Mouse (Mus musculus) midbrain, embryonic 10.5 days (tissue): ENCODE data around the gene Ecm1. TPM values are rescaled to one million over a fixed set of nuclear protein-coding genes. Genes with fewer than 3 reads are reported as not detected.
"Not testable (repeated sequence)": the region's sequence is repeated elsewhere in the genome, so short reads cannot be mapped to it uniquely, and the experiment has no call there.

Experiments
- DNase-seq: peaks from one replicate; pipeline ENCODE4 v3.0.0-alpha.2; 2017; ENCODE audit warnings: low spot score
- H3K27ac ChIP-seq: fragments of 300-500 bp; sonication (generic); replicated peaks from 2 replicates; pipeline ENCODE4 v1.5.1; 2016; ENCODE audit warnings: mild to moderate bottlenecking
- H3K27me3 ChIP-seq: fragments of 300-500 bp; sonication (generic); 2 replicates; pipeline ENCODE4 v1.6.1; 2016; ENCODE audit warnings: low read depth, mild to moderate bottlenecking; ENCODE audit not compliant: poor library complexity, severe bottlenecking
- H3K36me3 ChIP-seq: fragments of 300-500 bp; sonication (generic); 2 replicates; pipeline ENCODE4 v1.6.1; 2016; ENCODE audit warnings: mild to moderate bottlenecking, moderate library complexity
- H3K4me1 ChIP-seq: fragments of 300-500 bp; sonication (generic); 2 replicates; pipeline ENCODE4 v1.6.1; 2016
- H3K4me3 ChIP-seq: fragments of 300-500 bp; sonication (generic); 2 replicates; pipeline ENCODE4 v1.5.1; 2016; ENCODE audit warnings: mild to moderate bottlenecking, moderate library complexity
- H3K9me3 ChIP-seq: fragments of 300-500 bp; sonication (generic); replicated peaks from 2 replicates; pipeline ENCODE4 v1.6.1; 2016; ENCODE audit warnings: mild to moderate bottlenecking
- WGBS: fragments of 180-500 bp; shearing (Covaris S2); methylation state at CpG from one replicate; pipeline ENCODE4 v1.1.7; 2016; 5-methylcytosine and 5-hydroxymethylcytosine counted together
- polyA plus RNA-seq: library from polyadenylated mRNA; unstranded; fragments of >200 nt; fragmentation: Nextera tagmentation; extraction: Ambion mirVana; gene quantifications from 2 replicates; pipeline ENCODE4 v1.2.1, GENCODE M21; 2016

Ecm1 gene
- polyA plus RNA-seq, 1 experiment from 2014 or later, result 18.1 TPM

DNA sequence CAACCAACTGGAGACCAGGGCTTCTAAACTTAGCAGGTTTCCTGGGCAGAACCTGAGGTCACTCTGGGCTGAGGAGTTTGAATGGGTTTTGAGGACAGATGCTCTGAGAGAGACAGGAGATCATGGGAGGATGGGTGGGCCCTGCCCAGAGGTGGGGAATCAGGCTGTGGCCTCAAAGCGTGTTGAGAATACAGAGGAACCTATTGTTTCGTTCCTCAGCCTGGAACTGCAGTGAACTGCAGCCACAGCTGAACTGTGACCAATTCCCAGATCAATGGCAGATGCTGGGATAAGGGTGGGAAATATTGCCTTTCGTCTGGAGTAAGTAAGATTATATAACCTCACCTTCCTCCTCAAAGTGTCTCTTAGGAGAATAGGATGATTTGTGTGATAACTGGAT, 43.6 kb downstream of the Ecm1 start:
- Histone ChIP-seq H3K27me3 (no peaks in the 10 kb centered on the region), H3K4me1 (peaks cover 43% of the 10 kb centered on the region), H3K4me3 (no peak overlapping the region), H3K9me3 (no peaks in the 10 kb centered on the region), H3K27ac (peak overlapping the region; percentile 40; the same call in 1 of the 2 replicates), H3K36me3 (0 out of 2 replicates have a peak, but pooled peaks cover 6% of the 10 kb centered on the region)
- WGBS, result 45% methylated on average over 3 of the region's 3 CpGs
- no peak for DNase-seq

DNA sequence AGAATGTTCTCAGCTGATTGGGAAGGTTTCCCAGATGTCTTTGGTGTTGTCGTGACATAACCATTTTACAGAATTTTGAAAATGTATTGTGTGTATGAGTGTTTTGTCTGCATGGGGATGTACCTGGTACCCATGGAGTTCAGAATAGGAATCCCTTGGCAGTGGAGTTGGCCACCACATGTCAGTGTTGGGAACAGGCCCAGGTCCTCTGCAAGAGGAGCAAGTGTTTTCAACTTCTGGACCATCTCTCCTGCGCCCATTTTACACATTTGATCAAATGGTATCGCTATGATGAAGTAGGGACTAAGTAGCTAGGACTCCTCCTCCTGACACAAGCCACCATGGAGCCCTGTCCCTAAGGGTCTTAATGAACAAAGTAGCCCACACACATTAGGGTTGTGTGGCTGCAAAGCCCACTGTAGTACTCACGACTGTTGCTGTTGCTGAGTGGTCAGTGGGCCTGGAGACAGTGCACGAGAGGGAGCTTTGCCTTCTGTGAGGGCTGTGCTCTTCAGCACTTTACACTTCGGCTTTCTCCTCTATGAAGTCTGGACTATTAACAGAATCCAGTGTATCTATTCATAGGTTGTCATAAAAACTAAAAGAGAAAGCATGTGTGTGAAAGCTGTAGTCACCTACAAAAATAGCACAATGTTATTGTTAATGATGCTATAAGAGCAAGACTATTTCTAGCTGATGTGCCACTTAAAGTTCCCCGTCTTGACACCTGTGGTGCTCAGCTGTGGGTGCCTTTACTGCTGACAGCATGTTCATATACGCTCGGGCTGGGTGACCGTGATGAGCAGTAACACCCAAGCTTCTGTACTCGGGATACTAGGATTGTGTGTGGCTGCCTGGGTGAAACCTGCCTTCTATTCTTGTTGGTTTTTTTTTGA, 44.3 kb downstream of the Ecm1 start:
- DNase-seq, result no peak
- Histone ChIP-seq H3K9me3 (no peaks in the 10 kb centered on the region), H3K36me3 (0 out of 2 replicates have a peak, but pooled peaks cover 6% of the 10 kb centered on the region), H3K4me3 (no peak overlapping the region), H3K27me3 (no peaks in the 10 kb centered on the region), H3K4me1 (peaks cover 40% of the 10 kb centered on the region), H3K27ac (peak overlapping the region; percentile 40; the same call in 1 of the 2 replicates)
- 88% methylated on average over 11 of the region's 11 CpGs for WGBS

DNA sequence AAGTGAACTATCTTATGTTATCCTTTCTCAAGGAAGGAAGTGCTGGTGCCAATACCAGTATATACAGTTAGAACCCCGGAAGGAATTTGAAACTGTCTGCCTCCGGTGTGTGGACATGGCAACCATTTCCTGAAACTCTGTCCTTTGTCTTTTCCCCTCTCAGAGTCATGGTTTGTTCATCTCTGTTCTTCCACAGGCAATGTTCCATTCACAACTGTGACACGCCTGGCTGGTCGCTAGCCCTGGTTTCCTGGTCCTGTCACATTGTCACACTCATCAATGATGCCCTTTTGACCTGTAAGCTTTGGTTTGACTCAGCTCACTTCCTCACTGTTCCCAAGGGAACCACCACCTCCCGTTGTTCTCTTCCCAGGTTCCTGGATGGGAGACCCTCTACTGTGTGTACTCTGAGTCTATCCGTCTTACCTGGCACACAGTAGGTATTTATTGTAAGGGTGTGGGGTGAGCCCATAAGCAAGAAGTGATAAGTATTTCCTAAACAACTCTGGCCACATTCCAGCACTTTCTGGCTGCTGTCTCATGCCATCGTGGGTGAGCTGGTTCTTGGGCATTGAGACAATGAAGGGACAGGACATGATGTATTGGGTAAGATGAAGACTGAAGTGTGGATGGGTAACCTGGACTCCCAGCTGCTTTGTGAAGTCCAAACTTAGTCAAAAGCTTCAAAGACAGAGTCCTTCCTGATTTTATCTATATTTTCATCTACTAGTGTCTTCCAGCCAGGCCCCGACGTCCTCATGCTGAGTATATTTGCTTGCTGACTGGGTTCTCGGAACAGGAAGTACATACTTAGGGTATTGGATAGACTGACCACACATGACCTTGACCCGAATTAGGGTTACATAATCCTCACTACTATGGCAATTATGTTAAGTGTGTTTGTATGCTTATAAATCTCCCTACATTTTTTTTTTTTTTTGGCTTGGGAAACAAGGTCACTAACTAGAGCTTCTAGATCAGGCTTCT, 45.3 kb downstream of the Ecm1 start:
- Histone ChIP-seq H3K27ac (no peak overlapping the region), H3K27me3 (peaks cover 1% of the 10 kb centered on the region; the same call in 1 of the 2 replicates), H3K9me3 (no peaks in the 10 kb centered on the region), H3K36me3 (0 out of 2 replicates have a peak, but pooled peaks cover 6% of the 10 kb centered on the region), H3K4me1 (peaks cover 46% of the 10 kb centered on the region), H3K4me3 (no peak overlapping the region)
- no peak for DNase-seq
- 67% methylated on average over 11 of the region's 11 CpGs for WGBS

DNA sequence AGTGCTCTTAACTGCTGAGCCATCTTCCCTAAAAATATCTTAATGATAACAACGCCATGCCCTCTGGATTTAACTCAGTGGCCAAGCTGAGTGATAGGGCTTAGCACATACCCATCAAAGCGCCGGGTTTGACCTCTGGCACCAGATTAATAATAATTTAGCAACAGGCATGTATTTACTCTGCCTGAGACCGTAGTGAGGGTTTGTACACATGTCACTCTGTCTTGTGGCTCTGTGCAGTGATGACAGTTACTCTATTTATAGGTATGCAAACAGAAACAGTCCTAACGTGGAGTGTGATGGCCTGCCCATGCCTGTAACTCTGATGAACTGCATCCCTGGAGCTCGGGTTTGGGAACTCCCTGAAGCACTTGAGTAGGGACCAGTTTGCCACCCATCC, 46.7 kb downstream of the Ecm1 start:
- no peak for DNase-seq
- 0 out of 2 replicates have a peak, but pooled peaks cover 6% of the 10 kb centered on the region for H3K36me3 ChIP-seq
- H3K27me3 ChIP-seq, result peaks cover 14% of the 10 kb centered on the region
- no peaks in the 10 kb centered on the region for H3K9me3 ChIP-seq
- peaks cover 54% of the 10 kb centered on the region for H3K4me1 ChIP-seq
- WGBS, result 82% methylated on average over 6 of the region's 6 CpGs
- H3K4me3 ChIP-seq, result no peak overlapping the region
- no peak overlapping the region for H3K27ac ChIP-seq

DNA sequence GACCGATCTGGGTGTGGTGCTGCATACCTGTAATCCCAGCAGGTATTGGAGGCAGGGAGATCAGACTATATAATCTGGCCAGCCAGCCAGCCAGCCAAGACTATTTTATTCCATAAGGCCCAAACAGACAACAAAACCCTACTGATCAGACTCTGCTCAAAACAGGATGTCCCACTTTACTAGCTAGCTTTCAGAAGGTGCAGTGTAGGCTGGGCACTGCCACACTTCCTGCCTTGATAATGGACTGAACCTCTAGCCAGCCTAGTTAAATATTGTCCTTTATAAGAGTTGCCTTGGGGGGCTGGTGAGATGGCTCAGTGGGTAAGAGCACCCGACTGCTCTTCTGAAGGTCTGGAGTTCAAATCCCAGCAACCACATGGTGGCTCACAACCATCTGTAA, 48.8 kb downstream of the Ecm1 start:
- not testable (repeated sequence) for DNase-seq, H3K27ac ChIP-seq, H3K4me3 ChIP-seq, H3K9me3 ChIP-seq, H3K36me3 ChIP-seq
- 90% methylated on average over 2 of the region's 2 CpGs for WGBS
- H3K4me1 ChIP-seq, result peaks cover 58% of the 10 kb centered on the region
- H3K27me3 ChIP-seq, result peaks cover 27% of the 10 kb centered on the region

DNA sequence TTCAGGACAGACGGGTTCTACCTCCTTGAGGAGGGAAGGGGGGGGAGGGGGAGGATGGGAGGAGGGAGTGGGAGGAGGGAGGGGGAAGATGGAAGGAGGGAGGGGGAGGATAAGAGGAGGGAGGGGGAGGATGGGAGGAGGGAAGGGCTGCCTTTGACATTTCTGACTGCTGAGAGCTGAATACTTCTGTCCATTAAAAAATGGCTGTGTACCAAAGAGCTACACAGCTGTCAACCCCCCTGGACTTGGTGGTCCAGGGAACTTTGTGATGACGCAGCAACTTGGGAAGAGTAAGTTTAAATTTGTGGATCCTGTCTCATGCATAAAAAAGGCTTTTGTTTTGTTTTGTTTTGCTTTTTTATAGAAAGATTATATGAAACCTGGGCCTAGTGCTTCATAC, 49.4 kb downstream of the Ecm1 start:
- WGBS, result 51% methylated on average over 2 of the region's 2 CpGs
- peaks cover 27% of the 10 kb centered on the region for H3K27me3 ChIP-seq
- DNase-seq, result no peak
- 0 out of 2 replicates have a peak overlapping the region, but pooled peaks have one; percentile 13 for H3K27ac ChIP-seq
- no peaks in the 10 kb centered on the region for H3K9me3 ChIP-seq
- H3K36me3 ChIP-seq, result 0 out of 2 replicates have a peak, but pooled peaks cover 6% of the 10 kb centered on the region
- no peak overlapping the region for H3K4me3 ChIP-seq
- H3K4me1 ChIP-seq, result peaks cover 56% of the 10 kb centered on the region

DNA sequence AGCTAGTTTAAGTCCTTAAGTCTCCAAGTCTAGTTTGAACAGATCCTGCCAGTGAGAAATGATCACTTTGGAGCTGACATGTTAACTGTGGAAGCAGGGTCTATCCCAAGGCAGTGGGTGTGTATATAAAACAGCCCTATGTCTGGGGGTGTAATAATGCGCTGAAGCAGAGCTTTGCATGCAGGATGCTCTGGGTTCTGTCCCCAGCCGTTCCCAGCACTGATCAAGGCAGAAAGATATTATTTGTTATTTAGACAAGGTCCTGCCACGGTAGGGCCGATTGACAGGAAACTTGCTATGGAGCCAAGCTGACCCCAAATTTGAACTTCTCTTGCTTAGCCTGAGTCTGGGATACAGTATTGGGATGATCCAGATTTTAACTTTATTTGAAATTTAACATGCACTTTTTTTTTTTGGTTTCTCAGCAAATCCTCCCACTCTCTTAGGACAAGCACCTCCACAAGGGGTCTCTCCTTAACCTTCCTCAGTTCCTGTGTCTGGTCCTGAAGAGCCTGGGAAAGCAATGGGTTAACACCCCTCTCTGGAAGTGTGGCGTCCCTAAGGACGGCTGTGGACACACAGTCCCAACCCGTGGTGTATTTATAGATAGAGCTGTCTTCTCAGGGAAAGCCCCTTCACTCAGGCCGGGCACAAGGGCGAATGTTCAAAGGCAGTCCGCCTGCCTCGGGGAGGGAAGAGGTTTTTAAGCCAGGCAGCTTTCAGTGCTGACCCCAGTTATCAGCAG, 50.0 kb downstream of the Ecm1 start:
- H3K4me1 ChIP-seq, result peaks cover 59% of the 10 kb centered on the region
- no peak overlapping the region for H3K4me3 ChIP-seq

DNA sequence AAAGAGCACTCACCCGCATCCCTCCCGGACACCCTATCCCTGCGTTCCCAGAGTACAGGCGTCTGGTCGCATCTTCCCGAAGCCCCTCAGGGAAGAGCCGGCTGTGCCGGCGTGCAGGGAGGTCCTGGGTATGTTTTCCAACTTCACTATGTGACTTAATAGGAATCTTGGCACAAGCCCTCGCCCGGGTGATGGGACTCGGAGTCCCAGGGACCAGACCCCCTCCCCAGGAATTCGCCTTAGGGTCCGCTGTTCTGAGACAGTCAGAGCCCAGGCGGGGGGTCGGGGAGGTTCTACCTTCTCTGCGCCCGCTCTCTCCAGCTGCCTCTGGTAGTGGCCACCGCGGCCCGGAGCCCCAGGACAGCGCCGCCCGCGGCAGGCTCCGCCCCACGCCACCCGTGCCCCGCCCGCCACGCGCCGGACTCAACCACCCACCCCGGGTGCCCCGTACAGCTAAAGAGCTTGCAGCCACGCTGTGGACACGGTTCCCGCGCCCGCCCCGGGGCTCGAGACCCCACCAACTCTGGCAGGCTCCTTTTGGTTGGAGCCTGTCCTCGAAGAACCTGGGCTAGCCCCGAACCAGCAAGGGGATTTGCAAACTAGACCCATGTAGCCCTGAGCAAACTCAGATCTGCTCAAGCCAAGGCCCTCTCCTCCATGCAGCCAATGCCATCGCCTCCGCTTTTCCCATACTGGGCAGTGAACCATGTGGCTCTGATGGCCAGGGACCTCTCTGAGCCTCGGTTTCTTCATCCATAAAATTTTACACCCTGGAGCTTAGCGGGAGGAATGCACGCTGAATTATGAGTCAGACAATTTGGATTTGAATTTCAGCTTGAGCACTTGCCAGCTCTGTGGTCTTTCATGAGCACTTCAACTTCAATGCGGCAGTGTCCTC, 51.6 kb downstream of the Ecm1 start, which contains the start of gene Adamtsl4:
Adamtsl4 (minus strand) TSS at position 394 of the 898 bp plus-strand sequence.
- Histone ChIP-seq H3K4me1 (peaks cover 50% of the 10 kb centered on the region), H3K36me3 (0 out of 2 replicates have a peak, but pooled peaks cover 6% of the 10 kb centered on the region), H3K9me3 (no peaks in the 10 kb centered on the region), H3K27ac (peak within 1 kb of the TSS; percentile 74), H3K27me3 (peaks cover 27% of the 10 kb centered on the region), H3K4me3 (peak within 1 kb of the TSS; percentile 62)
- DNase-seq, result peak; percentile 64
- WGBS, result 8% methylated on average over 48 of the region's 50 CpGs

More for the DNA sequence above, 50.0 kb downstream of the Ecm1 start:
- no peaks in the 10 kb centered on the region for H3K9me3 ChIP-seq
- 0 out of 2 replicates have a peak, but pooled peaks cover 6% of the 10 kb centered on the region for H3K36me3 ChIP-seq
- H3K27me3 ChIP-seq, result peaks cover 27% of the 10 kb centered on the region
- 0 out of 2 replicates have a peak overlapping the region, but pooled peaks have one; percentile 13 for H3K27ac ChIP-seq
- DNase-seq, result no peak
- 36% methylated on average over 11 of the region's 11 CpGs for WGBS

DNA sequence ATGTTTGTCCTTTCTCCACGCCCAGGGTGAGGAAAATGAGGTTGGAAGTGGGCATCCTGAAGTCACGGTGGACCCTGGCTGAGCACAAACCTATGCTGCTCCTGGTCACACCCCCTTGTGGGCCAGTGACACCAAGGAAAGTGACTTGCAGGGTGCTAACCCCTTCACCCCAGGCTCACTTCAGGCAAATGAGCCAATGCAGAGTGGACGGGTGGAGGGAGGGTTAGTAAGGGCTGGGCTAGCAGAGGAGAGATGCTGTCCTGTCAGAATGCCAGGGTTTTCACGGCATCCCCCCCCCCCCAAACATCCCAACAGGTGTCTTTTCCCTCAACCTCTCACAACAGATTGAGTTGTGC, 52.2 kb downstream of the Ecm1 start:
- no peak for DNase-seq
- Histone ChIP-seq H3K27ac (peak overlapping the region; percentile 74), H3K36me3 (0 out of 2 replicates have a peak, but pooled peaks cover 6% of the 10 kb centered on the region), H3K27me3 (peaks cover 27% of the 10 kb centered on the region), H3K4me3 (peak overlapping the region; percentile 62), H3K9me3 (no peaks in the 10 kb centered on the region), H3K4me1 (peaks cover 50% of the 10 kb centered on the region)
- WGBS, result 12% methylated on average over 4 of the region's 4 CpGs

DNA sequence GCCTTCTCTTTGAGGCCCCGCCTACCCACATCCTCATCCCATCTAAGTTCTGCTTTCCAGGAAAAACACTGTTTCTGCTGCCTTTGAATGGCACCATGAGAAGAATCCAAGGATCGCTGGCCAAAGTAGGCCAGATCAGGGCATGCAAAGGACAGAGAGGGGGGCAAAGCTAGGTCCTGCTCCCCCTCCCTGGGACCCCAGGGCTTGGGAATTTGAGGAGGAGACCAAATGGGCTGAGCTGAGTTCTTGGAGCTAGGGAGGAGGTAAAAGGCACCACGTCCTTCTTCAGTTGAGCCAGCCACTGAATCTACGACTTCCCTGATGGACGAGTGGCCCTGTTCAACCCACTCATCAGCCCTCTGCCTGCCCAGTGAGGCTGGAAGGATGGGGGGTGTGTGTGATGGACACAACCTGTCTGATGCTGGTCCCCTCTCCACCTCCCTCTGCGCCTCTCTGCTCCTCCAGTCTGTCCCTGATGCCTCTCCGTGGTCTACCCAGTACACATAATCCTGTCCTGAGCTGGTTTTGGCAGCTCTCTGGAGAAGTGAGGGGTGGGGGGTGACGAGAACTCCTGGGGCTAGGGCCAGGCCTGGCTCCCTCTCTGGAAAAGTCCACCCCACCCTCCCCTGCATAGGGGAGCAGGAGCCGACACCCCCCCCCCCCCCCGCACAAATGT, 52.7 kb downstream of the Ecm1 start:
- Histone ChIP-seq H3K27ac (no peak overlapping the region), H3K9me3 (no peaks in the 10 kb centered on the region), H3K4me3 (peak overlapping the region; percentile 62), H3K4me1 (peaks cover 50% of the 10 kb centered on the region), H3K27me3 (peaks cover 27% of the 10 kb centered on the region), H3K36me3 (0 out of 2 replicates have a peak, but pooled peaks cover 6% of the 10 kb centered on the region)
- no peak for DNase-seq
- 47% methylated on average over 10 of the region's 10 CpGs for WGBS
